Mouse (Mus musculus) spleen, adult 2 months (tissue): Measurements from ENCODE around the gene Gm21891. TPM values are rescaled to one million over a fixed set of nuclear protein-coding genes. Genes with fewer than 3 reads are reported as not detected.
"Not testable (repeated sequence)": the region's sequence is repeated elsewhere in the genome, so short reads cannot be mapped to it uniquely, and the experiment has no call there.

ENCODE experiments used
- DNase-seq, 2 experiments: peaks; one replicate each; pipeline versions ENCODE4 v3.0.0 to v3.0.0-alpha.2; 2012 to 2021; ENCODE audit warnings: low spot score in 2 of 2, low read depth in 1 of 2
- H3K27ac ChIP-seq: fragments of 200-500 bp; 2 replicates; pipeline ENCODE4 v1.5.1; 2012; ENCODE audit warnings: low read length, inconsistent platforms; ENCODE audit not compliant: insufficient read depth
- H3K27me3 ChIP-seq: fragments of 200-500 bp; 2 replicates; pipeline ENCODE4 v1.6.1; 2012; ENCODE audit warnings: mild to moderate bottlenecking, moderate library complexity, low read length, inconsistent platforms; ENCODE audit not compliant: control insufficient read depth, insufficient read depth
- H3K36me3 ChIP-seq: fragments of 200-500 bp; 2 replicates; pipeline ENCODE4 v1.6.1; 2012; ENCODE audit warnings: mild to moderate bottlenecking, low read length, inconsistent platforms; ENCODE audit not compliant: control insufficient read depth, insufficient read depth
- H3K4me1 ChIP-seq: fragments of 200-500 bp; 2 replicates; pipeline ENCODE4 v1.6.1; 2011; ENCODE audit warnings: inconsistent platforms; ENCODE audit not compliant: control insufficient read depth, insufficient read depth, insufficient read length
- H3K4me3 ChIP-seq: fragments of 200-500 bp; 2 replicates; pipeline ENCODE4 v1.5.1; 2011; ENCODE audit warnings: mild to moderate bottlenecking, inconsistent platforms; ENCODE audit not compliant: insufficient read depth, insufficient read length; ENCODE audit errors: extremely low read depth
- WGBS: fragments of 180-500 bp; shearing (Covaris S2); methylation state at CpG from one replicate; pipeline ENCODE4 v1.1.7; 2018; 5-methylcytosine and 5-hydroxymethylcytosine counted together
- polyA plus RNA-seq: library from polyadenylated mRNA; depleted of rRNA; stranded (reverse); fragments of >200 nt; gene quantifications from 2 replicates; pipeline ENCODE4 v1.2.3, GENCODE M21; 2012; rRNA removed

Gene Gm21891
- not detected in 2 replicates for polyA plus RNA-seq

DNA sequence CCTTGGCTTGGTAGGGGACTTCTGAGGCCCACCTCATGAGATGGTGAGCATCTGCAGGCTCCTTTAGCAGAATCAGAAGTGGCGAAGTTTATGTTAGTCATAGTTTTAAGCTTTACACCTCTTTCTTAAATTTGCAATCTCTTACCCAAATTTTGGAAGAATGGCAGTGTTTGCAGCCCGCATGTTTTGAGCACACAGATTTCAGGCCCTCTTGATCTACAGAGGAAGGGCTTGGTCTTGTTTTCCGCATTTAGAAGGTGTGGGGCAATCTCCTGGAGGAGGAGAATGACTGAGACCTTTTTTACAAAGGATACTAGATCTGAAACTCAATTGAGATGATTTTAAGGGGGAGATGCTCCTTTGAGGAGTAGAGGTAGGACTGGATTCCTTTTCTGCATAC is at the start of gene Gm21891:
TSS of gene Gm21891 (minus strand) at position 101 of the 400 bp plus-strand sequence.
- no CpG with 5 or more reads among the region's 3 CpGs for WGBS
- not testable (repeated sequence) for H3K36me3 ChIP-seq, H3K4me1 ChIP-seq, H3K27me3 ChIP-seq, DNase-seq, H3K4me3 ChIP-seq, H3K27ac ChIP-seq

DNA sequence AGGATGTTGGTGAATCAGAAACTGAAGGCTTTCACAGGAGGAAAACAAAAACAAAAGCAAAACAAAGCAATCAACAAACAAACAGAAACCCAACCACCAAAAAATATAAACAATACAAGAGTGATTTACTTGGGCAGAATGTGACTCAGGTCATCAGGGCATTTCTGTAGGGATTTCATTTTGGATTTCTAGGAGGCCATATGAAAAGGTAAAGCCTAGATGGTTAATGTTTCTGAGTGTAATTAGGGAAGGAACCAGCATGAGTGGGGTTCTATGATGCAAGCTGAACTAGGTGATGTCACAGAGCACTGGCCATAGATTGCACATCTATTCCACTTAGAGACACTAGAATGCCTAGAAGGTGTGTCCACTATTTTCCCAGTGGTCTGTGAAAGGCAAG is 28.4 kb upstream of the Gm21891 start, which contains the start of gene Gm21425:
TSS of gene Gm21425 (plus strand) at position 301 of the 400 bp plus-strand sequence.
- H3K4me3 ChIP-seq, H3K4me1 ChIP-seq, H3K27ac ChIP-seq, H3K36me3 ChIP-seq, DNase-seq, H3K27me3 ChIP-seq: not testable (repeated sequence)

Other genes with a start within 250 kb of the Gm21891 start
- not detected in 2 replicates for gene Gm20807, start 90.6 kb downstream of the Gm21891 start, polyA plus RNA-seq
- not detected in 2 replicates for gene Gm21425, start 28.5 kb upstream of the Gm21891 start, polyA plus RNA-seq
- gene Gm21828, start 90.4 kb upstream of the Gm21891 start, polyA plus RNA-seq: not detected in 2 replicates
- not detected in 2 replicates for gene Gm21440, start 118.9 kb upstream of the Gm21891 start, polyA plus RNA-seq
- gene Gm21454, start 119.0 kb upstream of the Gm21891 start, polyA plus RNA-seq: not detected in 2 replicates
- gene Gm21725, start 215.6 kb upstream of the Gm21891 start, polyA plus RNA-seq: not detected in 2 replicates